Mouse (Mus musculus): ENCODE results near the gene Fezf2. TPM values are rescaled to one million over a fixed set of nuclear protein-coding genes. Genes with fewer than 3 reads are reported as not detected.

Fezf2 gene
- polyA plus RNA-seq, 1 experiment = not detected

DNA sequence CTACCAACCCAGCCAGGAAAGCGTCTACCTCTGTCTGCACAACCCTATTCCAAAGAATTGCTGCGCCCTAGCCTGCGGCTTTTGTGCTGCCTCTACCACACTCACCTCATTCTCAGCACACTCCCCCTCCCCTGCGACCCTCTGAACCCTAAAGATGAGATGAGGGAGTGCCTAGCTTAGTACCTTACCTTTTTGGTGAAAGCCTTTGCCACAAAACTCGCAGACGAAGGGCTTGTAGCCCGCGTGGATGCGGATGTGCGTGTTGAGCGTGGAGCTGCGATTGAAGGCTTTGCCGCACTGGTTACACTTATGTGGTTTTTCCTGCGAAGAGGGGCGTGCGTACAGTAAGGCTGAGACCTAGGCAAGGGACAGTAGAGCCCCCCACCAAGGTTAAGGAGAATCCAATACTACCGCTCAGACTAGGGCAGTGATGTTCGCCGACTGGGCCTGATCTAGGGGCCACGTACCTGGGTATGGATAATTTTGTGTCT lies 4.5 kb downstream of the Fezf2 start:
- no peak for TF ChIP-seq CTCF (IDR thresholded peaks at IDR 0.05; ENCODE audit: low read depth, low read length)
- TF ChIP-seq POLR2A (IDR thresholded peaks at IDR 0.05; ENCODE audit: borderline replicate concordance, low read depth, low read length) = no peak
- Histone ChIP-seq H3K27ac (ENCODE audit: insufficient read depth, low read depth, low read length) (no peak overlapping the region), H3K4me1 (ENCODE audit: control insufficient read depth, insufficient read depth, low read length) (peaks cover 11% of the 10 kb centered on the region), H3K4me3 (ENCODE audit: insufficient read depth, low read length) (no peak overlapping the region)

DNA sequence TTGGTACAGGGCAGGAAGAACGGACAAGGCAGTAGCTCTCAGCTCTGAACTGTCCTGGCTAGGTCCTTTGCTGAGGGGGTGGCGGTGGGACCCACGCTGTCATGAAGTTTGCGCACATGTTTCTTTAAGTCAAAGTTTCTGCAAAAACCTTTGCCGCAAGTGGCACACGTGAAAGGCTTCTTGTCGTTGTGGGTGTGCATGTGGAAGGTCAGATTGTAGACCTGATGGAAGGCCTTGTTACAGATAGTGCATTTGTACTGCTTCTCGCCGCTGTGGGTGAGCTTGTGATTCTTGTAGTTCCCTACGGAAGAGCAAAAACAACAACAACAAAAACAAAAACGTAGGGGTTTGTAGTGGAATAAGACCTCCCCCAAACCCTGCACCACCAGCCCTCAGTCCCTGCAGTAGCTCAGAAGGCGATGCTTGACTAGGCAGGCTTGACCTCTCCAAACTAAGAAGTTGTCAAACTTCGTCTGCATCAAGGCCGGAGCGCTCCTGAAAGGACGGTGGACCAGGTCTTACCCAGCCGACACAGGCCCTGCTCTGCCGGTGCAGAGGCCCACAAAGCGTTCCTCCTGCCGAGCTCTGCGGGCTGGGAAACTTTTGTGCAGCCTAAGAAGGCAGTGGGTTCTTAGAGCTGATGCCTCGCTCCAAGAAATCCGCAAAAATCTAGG lies 5.4 kb downstream of the Fezf2 start:
- TF ChIP-seq CTCF (IDR thresholded peaks at IDR 0.05; ENCODE audit: low read depth, low read length) (no peak), POLR2A (IDR thresholded peaks at IDR 0.05; ENCODE audit: borderline replicate concordance, low read depth, low read length) (no peak)
- Histone ChIP-seq H3K27ac (ENCODE audit: insufficient read depth, low read depth, low read length) (no peak overlapping the region), H3K4me3 (ENCODE audit: insufficient read depth, low read length) (no peak overlapping the region), H3K4me1 (ENCODE audit: control insufficient read depth, insufficient read depth, low read length) (peaks cover 11% of the 10 kb centered on the region)

- Histone ChIP-seq H3K4me3 (ENCODE audit: insufficient read depth, low read length) (peak overlapping the region; percentile 22; the same call in 1 of the 2 replicates), H3K27ac (ENCODE audit: insufficient read depth, low read depth, low read length) (no peak overlapping the region), H3K4me1 (ENCODE audit: control insufficient read depth, insufficient read depth, low read length) (peaks cover 11% of the 10 kb centered on the region)
- no peak for TF ChIP-seq POLR2A (IDR thresholded peaks at IDR 0.05; ENCODE audit: borderline replicate concordance, low read depth, low read length)
- TF ChIP-seq CTCF (IDR thresholded peaks at IDR 0.05; ENCODE audit: low read depth, low read length) = no peak
Observed at GRCm38 (mm10) chr14:12341789-12342457, 6.1 kb downstream of the Fezf2 start.

DNA sequence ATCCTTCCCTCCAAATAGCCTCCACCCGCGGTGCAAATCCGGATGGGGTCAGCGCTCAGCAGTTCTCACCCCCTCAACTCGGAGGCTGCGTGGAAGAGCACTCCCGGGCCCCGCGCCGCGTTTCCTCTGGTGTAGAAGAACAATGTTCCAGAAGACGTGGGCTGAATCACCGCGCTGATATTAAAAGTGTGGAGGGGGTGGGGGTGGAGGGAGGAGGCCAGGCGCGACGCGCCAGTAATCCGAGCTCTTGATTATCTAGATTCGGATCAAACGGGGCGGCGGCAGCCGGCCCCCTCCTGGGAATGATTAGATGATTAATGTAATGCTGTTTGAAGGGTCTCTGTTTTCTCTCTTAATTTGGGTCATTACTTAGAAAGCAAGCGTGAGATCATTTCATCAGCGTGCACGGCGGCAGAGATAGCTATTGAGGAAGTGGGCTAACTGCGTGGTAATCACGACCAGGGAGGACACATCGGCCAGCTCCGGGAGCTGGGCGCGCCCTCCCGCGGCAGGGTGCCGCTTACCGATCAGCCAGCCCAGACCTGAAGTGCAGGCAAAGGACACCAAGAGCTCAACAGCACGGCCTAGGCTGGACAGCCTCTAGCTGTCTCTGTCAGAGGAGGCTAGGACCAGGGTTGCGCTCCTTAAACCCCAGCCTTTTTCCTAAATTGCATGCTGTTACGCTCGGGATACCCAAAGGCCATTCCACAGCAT lies 6.8 kb downstream of the Fezf2 start:
- H3K4me3 ChIP-seq (ENCODE audit: insufficient read depth, low read length) = peak overlapping the region; percentile 22
- TF ChIP-seq CTCF (IDR thresholded peaks at IDR 0.05; ENCODE audit: low read depth, low read length) (no peak; the same call in 1 of the 2 replicates), POLR2A (IDR thresholded peaks at IDR 0.05; ENCODE audit: borderline replicate concordance, low read depth, low read length) (no peak)
- H3K4me1 ChIP-seq (ENCODE audit: control insufficient read depth, insufficient read depth, low read length) = peaks cover 11% of the 10 kb centered on the region
- no peak overlapping the region for H3K27ac ChIP-seq (ENCODE audit: insufficient read depth, low read depth, low read length)

- peak overlapping the region; percentile 22 for H3K4me3 ChIP-seq (ENCODE audit: insufficient read depth, low read length)
- H3K4me1 ChIP-seq (ENCODE audit: control insufficient read depth, insufficient read depth, low read length) = peaks cover 11% of the 10 kb centered on the region
- no peak for TF ChIP-seq CTCF (IDR thresholded peaks at IDR 0.05; ENCODE audit: low read depth, low read length)
- no peak for TF ChIP-seq POLR2A (IDR thresholded peaks at IDR 0.05; ENCODE audit: borderline replicate concordance, low read depth, low read length)
- no peak overlapping the region for H3K27ac ChIP-seq (ENCODE audit: insufficient read depth, low read depth, low read length)
Observed at GRCm38 (mm10) chr14:12340238-12341074, 7.5 kb downstream of the Fezf2 start.

DNA sequence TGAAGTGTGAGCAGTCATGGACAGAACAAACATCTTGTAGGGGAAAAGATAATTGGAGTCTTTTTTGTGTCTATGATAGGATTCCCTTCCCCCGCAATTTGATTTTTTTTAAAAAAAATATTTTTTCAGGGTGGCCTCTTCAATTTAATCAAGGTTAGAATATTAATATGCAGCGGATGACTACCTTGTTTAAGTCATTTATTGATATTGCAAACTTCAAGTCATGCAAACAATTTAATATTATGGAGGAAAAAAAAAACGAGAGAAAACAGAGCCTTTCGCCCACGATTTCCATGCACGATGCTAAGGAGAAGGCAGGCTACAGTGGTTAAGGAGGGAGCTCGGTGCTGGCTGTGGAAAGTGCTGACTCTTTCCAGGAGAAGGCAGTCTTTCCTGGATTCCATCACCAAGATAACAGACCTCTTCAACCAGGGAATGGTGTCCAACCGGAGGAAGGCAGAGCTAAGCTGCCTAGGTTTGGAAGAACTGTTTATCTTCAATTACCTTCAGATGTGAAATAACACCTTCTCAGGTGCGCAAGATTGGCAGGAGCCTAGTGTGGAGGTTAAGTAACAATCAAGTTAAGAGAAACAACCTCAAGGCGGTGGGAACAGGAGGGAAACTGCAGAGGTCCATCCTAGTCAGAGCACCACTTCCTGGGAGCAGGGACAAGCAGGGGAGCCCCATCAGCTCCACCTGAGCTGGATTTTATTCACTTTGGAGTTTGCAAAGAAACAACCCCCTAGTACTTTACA lies 9.0 kb downstream of the Fezf2 start:
- Histone ChIP-seq H3K4me1 (ENCODE audit: control insufficient read depth, insufficient read depth, low read length) (peaks cover 11% of the 10 kb centered on the region), H3K4me3 (ENCODE audit: insufficient read depth, low read length) (no peak overlapping the region), H3K27ac (ENCODE audit: insufficient read depth, low read depth, low read length) (no peak overlapping the region)
- TF ChIP-seq CTCF (IDR thresholded peaks at IDR 0.05; ENCODE audit: low read depth, low read length) (no peak), POLR2A (IDR thresholded peaks at IDR 0.05; ENCODE audit: borderline replicate concordance, low read depth, low read length) (no peak)

DNA sequence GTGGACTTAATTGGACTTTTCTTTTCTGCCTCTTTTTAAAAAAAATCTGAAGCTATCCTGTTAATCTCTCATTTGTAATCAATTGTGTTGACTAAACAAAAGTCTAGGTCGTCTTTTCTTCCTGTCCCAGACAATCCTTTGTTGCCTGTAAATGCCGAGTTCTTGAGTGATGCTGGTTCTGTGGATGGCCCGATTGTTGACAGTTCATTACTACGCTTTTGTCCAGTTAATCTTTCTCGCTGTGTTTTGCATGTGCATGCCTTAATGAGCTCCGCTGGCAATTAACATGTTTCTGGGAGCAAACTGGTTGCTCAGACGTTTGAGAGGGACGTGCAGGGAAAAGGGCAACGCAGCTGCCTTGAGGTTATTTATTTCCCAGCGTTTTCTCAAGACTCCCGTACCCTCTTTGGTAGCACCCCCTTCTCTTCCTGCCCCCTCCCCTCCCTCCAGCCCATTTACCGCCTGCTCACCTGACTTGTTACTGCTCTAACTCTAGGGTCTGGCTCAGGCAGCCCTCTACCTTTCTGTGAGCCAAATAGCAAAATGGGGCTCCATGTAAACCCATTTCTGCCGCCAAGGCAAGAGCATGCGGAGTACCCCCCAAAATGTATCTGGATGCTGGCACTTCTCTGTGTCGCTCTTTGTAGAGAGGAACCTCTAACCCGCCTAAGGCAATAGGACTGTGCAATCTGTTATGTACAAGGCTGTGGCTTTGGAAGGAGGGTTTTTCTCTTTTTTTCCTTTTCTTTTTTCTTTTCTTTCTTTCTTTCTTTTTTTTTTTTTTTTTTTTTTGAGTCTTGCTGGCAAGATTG lies 9.8 kb downstream of the Fezf2 start:
- Histone ChIP-seq H3K4me1 (ENCODE audit: control insufficient read depth, insufficient read depth, low read length) (peaks cover 8% of the 10 kb centered on the region), H3K27ac (ENCODE audit: insufficient read depth, low read depth, low read length) (no peak overlapping the region), H3K4me3 (ENCODE audit: insufficient read depth, low read length) (no peak overlapping the region)
- TF ChIP-seq POLR2A (IDR thresholded peaks at IDR 0.05; ENCODE audit: borderline replicate concordance, low read depth, low read length) (no peak), CTCF (IDR thresholded peaks at IDR 0.05; ENCODE audit: low read depth, low read length) (no peak)

- TF ChIP-seq CTCF (IDR thresholded peaks at IDR 0.05; ENCODE audit: low read depth, low read length) = no peak
- TF ChIP-seq POLR2A (IDR thresholded peaks at IDR 0.05; ENCODE audit: borderline replicate concordance, low read depth, low read length) = no peak
- peaks cover 8% of the 10 kb centered on the region for H3K4me1 ChIP-seq (ENCODE audit: control insufficient read depth, insufficient read depth, low read length)
- no peak overlapping the region for H3K4me3 ChIP-seq (ENCODE audit: insufficient read depth, low read length)
- no peak overlapping the region for H3K27ac ChIP-seq (ENCODE audit: insufficient read depth, low read depth, low read length)
Observed at GRCm38 (mm10) chr14:12337421-12337997, 10.5 kb downstream of the Fezf2 start.
